Mouse (Mus musculus): ENCODE measurements around the gene Eif4g3.

GRCm38 (mm10) chr4:138037896-138038295 is 45.1 kb downstream of the Eif4g3 start:
- TF ChIP-seq CTCF (IDR thresholded peaks at IDR 0.05 in 2 of 3, conservative IDR thresholded peaks at IDR 0.05 in 1 of 3; ENCODE audit: control insufficient read depth in 1 of 3, insufficient read depth in 1 of 3, low read depth in 2 of 3, low read length in 3 of 3, poor library complexity in 1 of 3, severe bottlenecking in 1 of 3) (no peak), UBTF (IDR thresholded peaks at IDR 0.05; ENCODE audit: borderline replicate concordance, insufficient read depth, low read depth, low read length) (no peak), EP300 (IDR thresholded peaks at IDR 0.05; ENCODE audit: low read depth in 1 of 2, low read length in 2 of 2) (no peak), TCF12 (IDR thresholded peaks at IDR 0.05; ENCODE audit: low read depth, low read length) (no peak), ZNF384 (IDR thresholded peaks at IDR 0.05; ENCODE audit: low read depth, low read length) (no peak), POLR2A (IDR thresholded peaks at IDR 0.05; ENCODE audit: control insufficient read depth in 1 of 2, insufficient read depth in 1 of 2, low read depth in 1 of 2, low read length in 2 of 2, poor library complexity in 1 of 2) (no peak), CHD1 (IDR thresholded peaks at IDR 0.05; ENCODE audit: low read depth, low read length) (no peak), GATA1 (IDR thresholded peaks at IDR 0.05; ENCODE audit: low read depth, low read length) (no peak), CHD2 (IDR thresholded peaks at IDR 0.05; ENCODE audit: low read length) (no peak), MXI1 (IDR thresholded peaks at IDR 0.05; ENCODE audit: low read depth, low read length) (no peak), ELF1 (IDR thresholded peaks at IDR 0.05; ENCODE audit: low read depth, low read length) (no peak)
